Comparison of ENCODE assay signal across 8 mouse cellular contexts in genomic region chr6:137558840-137559239, GRCm38 (mm10).
A peak's percentile ranks its signal among the peaks of the same experiment; 100 is the strongest.
DNase-seq lines count a peak whose midpoint lies in the region; ATAC-seq lines count a peak whose summit lies in the region.

No protein-coding gene starts in this region.

- peak overlapping the region; percentile 21; the same call in 1 of the 2 replicates for H3K27ac ChIP-seq in embryonic facial prominence, embryonic 14.5 days (replicated peaks; ENCODE audit: low read depth, low read length)
- H3K27ac ChIP-seq in embryonic facial prominence, embryonic 10.5 days (replicated peaks) = no peak overlapping the region
- peak overlapping the region; percentile 46 for H3K27ac ChIP-seq in heart, embryonic 15.5 days
- H3K27ac ChIP-seq in liver, embryonic 15.5 days (replicated peaks) = no peak overlapping the region
- H3K27ac ChIP-seq in stomach, embryonic 16.5 days (ENCODE audit: low read length) = peak overlapping the region; percentile 8; the same call in 1 of the 2 replicates

- H3K4me2 ChIP-seq in embryonic facial prominence, embryonic 14.5 days (ENCODE audit: low read depth, low read length) = peak overlapping the region; percentile 29; the same call in 1 of the 2 replicates
- H3K4me2 ChIP-seq in heart, embryonic 15.5 days = peak overlapping the region; percentile 31; the same call in 1 of the 2 replicates
- peak overlapping the region; percentile 21 for H3K4me2 ChIP-seq in liver, embryonic 15.5 days
- no peak overlapping the region for H3K4me2 ChIP-seq in stomach, embryonic 16.5 days (ENCODE audit: low read depth, low read length)

- H3K27me3 ChIP-seq in embryonic facial prominence, embryonic 14.5 days (replicated peaks; ENCODE audit: control insufficient read depth, insufficient read depth, low read length) = no peaks in the 10 kb centered on the region
- H3K27me3 ChIP-seq in embryonic facial prominence, embryonic 10.5 days (replicated peaks; ENCODE audit: low read depth, poor library complexity, severe bottlenecking) = no peaks in the 10 kb centered on the region
- H3K27me3 ChIP-seq in heart, embryonic 15.5 days = no peaks in the 10 kb centered on the region
- H3K27me3 ChIP-seq in liver, embryonic 15.5 days = no peaks in the 10 kb centered on the region
- no peaks in the 10 kb centered on the region for H3K27me3 ChIP-seq in stomach, embryonic 16.5 days (ENCODE audit: control insufficient read depth, insufficient read depth, low read length)

- DNase-seq in embryonic facial prominence, embryonic 14.5 days (ENCODE audit: low spot score) = peak; percentile 65
- DNase-seq in embryonic facial prominence, embryonic 10.5 days (ENCODE audit: low spot score) = no peak
- DNase-seq in brain, adult 2 months (ENCODE audit: low read depth, low spot score) = peak; percentile 69
- DNase-seq in T-cell, adult 2 months (ENCODE audit: low spot score) = no peak
- DNase-seq in frontal cortex, postnatal 10 days (ENCODE audit: low spot score in 2 of 2) = no peak

- H3K4me3 ChIP-seq in embryonic facial prominence, embryonic 14.5 days (ENCODE audit: low read depth, low read length) = no peak overlapping the region
- no peak overlapping the region for H3K4me3 ChIP-seq in embryonic facial prominence, embryonic 10.5 days
- H3K4me3 ChIP-seq in heart, embryonic 15.5 days = no peak overlapping the region
- H3K4me3 ChIP-seq in liver, embryonic 15.5 days (replicated peaks) = no peak overlapping the region
- no peak overlapping the region for H3K4me3 ChIP-seq in stomach, embryonic 16.5 days (replicated peaks; ENCODE audit: low read length)

- 63% methylated on average over 13 of the region's 13 CpGs for WGBS in embryonic facial prominence, embryonic 14.5 days
- WGBS in embryonic facial prominence, embryonic 10.5 days = 82% methylated on average over 13 of the region's 13 CpGs
- WGBS in heart, embryonic 15.5 days = 53% methylated on average over 13 of the region's 13 CpGs
- WGBS in liver, embryonic 15.5 days (ENCODE audit: insufficient replicate concordance) = 18% methylated on average over 13 of the region's 13 CpGs
- 68% methylated on average over 13 of the region's 13 CpGs for WGBS in stomach, embryonic 16.5 days

- H3K36me3 ChIP-seq in embryonic facial prominence, embryonic 14.5 days (ENCODE audit: control insufficient read depth, insufficient read depth, low read length) = no peaks in the 10 kb centered on the region
- H3K36me3 ChIP-seq in embryonic facial prominence, embryonic 10.5 days (replicated peaks) = no peaks in the 10 kb centered on the region
- H3K36me3 ChIP-seq in heart, embryonic 15.5 days = no peaks in the 10 kb centered on the region
- H3K36me3 ChIP-seq in liver, embryonic 15.5 days (replicated peaks) = no peaks in the 10 kb centered on the region
- H3K36me3 ChIP-seq in stomach, embryonic 16.5 days (ENCODE audit: control insufficient read depth, insufficient read depth, low read length) = no peaks in the 10 kb centered on the region

- H3K9me3 ChIP-seq in embryonic facial prominence, embryonic 14.5 days (ENCODE audit: control insufficient read depth, low read length) = no peaks in the 10 kb centered on the region
- no peaks in the 10 kb centered on the region for H3K9me3 ChIP-seq in embryonic facial prominence, embryonic 10.5 days
- no peaks in the 10 kb centered on the region for H3K9me3 ChIP-seq in heart, embryonic 15.5 days (replicated peaks)
- no peaks in the 10 kb centered on the region for H3K9me3 ChIP-seq in liver, embryonic 15.5 days (replicated peaks)
- no peaks in the 10 kb centered on the region for H3K9me3 ChIP-seq in stomach, embryonic 16.5 days (replicated peaks; ENCODE audit: control insufficient read depth, low read length)

- no peak for ATAC-seq in embryonic facial prominence, embryonic 14.5 days (ENCODE audit: low read depth)
- 0 out of 2 replicates have a peak, but pooled peaks have one; percentile 11 for ATAC-seq in heart, embryonic 15.5 days (replicated peaks; ENCODE audit: insufficient number of reproducible peaks, insufficient read depth, low FRiP score, low read depth)
- 0 out of 2 replicates have a peak, but pooled peaks have one; percentile 23 for ATAC-seq in liver, embryonic 15.5 days (ENCODE audit: insufficient read depth)
- ATAC-seq in stomach, embryonic 16.5 days (ENCODE audit: insufficient read depth, low FRiP score) = peak; percentile 48; the same call in 1 of the 2 replicates

- H3K9ac ChIP-seq in embryonic facial prominence, embryonic 14.5 days (ENCODE audit: low read depth, low read length) = no peak overlapping the region
- H3K9ac ChIP-seq in heart, embryonic 15.5 days = no peak overlapping the region
- no peak overlapping the region for H3K9ac ChIP-seq in liver, embryonic 15.5 days
- no peak overlapping the region; the same call in 1 of the 2 replicates for H3K9ac ChIP-seq in stomach, embryonic 16.5 days (ENCODE audit: low read length)

- peaks cover 17% of the 10 kb centered on the region for H3K4me1 ChIP-seq in embryonic facial prominence, embryonic 14.5 days (ENCODE audit: control insufficient read depth, insufficient read depth, low read length)
- H3K4me1 ChIP-seq in embryonic facial prominence, embryonic 10.5 days = peaks cover 22% of the 10 kb centered on the region
- peaks cover 34% of the 10 kb centered on the region for H3K4me1 ChIP-seq in heart, embryonic 15.5 days (replicated peaks)
- H3K4me1 ChIP-seq in liver, embryonic 15.5 days (replicated peaks) = peaks cover 27% of the 10 kb centered on the region
- peaks cover 7% of the 10 kb centered on the region; the same call in 1 of the 2 replicates for H3K4me1 ChIP-seq in stomach, embryonic 16.5 days (ENCODE audit: control insufficient read depth, insufficient read depth, low read length)

Comparison
In these comparisons a context has a peak if more than half of its experiments do, and no peak if none do; other contexts are left out.
1. DNase-seq: peak in embryonic facial prominence, embryonic 14.5 days (single experiment) and brain, adult 2 months (single experiment); none in embryonic facial prominence, embryonic 10.5 days (single experiment), T-cell, adult 2 months (single experiment) and frontal cortex, postnatal 10 days (0 of 2).
2. H3K27ac ChIP-seq: peak in embryonic facial prominence, embryonic 14.5 days (single experiment), heart, embryonic 15.5 days (single experiment) and stomach, embryonic 16.5 days (single experiment); none in embryonic facial prominence, embryonic 10.5 days (single experiment) and liver, embryonic 15.5 days (single experiment).